Mouse (Mus musculus) stomach, embryonic 14.5 days (tissue): ENCODE measurements around the gene Zfp2. TPM values are rescaled to one million over a fixed set of nuclear protein-coding genes. Genes with fewer than 3 reads are reported as not detected.

Experiments
- polyA plus RNA-seq: library from polyadenylated mRNA; unstranded; fragments of >200 nt; fragmentation: Nextera tagmentation; extraction: Ambion mirVana; gene quantifications from 2 replicates; pipeline ENCODE4 v1.2.1, GENCODE M21; 2014

Zfp2 gene
- polyA plus RNA-seq, 1 experiment from 2014 or later: 18.7 TPM

Other genes starting within 250 kb of the Zfp2 start
- 38.0 and 40.9 TPM in 2 replicates for gene Zfp354c, start 88.4 kb downstream of the Zfp2 start, polyA plus RNA-seq
- gene Zfp879, start 74.6 kb downstream of the Zfp2 start, polyA plus RNA-seq: 0.65 and 1.0 TPM in 2 replicates
- not detected in 2 replicates for gene Grm6, start 65.5 kb downstream of the Zfp2 start, polyA plus RNA-seq
- gene Zfp454, start 28.5 kb downstream of the Zfp2 start, polyA plus RNA-seq: 8.4 and 9.9 TPM in 2 replicates
- gene Zfp354b, start 15.5 kb upstream of the Zfp2 start, polyA plus RNA-seq: 2.3 and 2.9 TPM in 2 replicates
- not detected in 2 replicates for gene 4933414I15Rik, start 27.6 kb upstream of the Zfp2 start, polyA plus RNA-seq
- gene Prop1, start 37.6 kb upstream of the Zfp2 start, polyA plus RNA-seq: not detected in 2 replicates
- gene Olfr1378, start 50.4 kb upstream of the Zfp2 start, polyA plus RNA-seq: not detected in 2 replicates
- gene Olfr1377, start 65.8 kb upstream of the Zfp2 start, polyA plus RNA-seq: not detected in 2 replicates
- gene Olfr51, start 87.4 kb upstream of the Zfp2 start, polyA plus RNA-seq: not detected in 2 replicates
- gene Olfr54, start 98.1 kb upstream of the Zfp2 start, polyA plus RNA-seq: not detected in 2 replicates
- not detected in 2 replicates for gene Olfr1375, start 131.9 kb upstream of the Zfp2 start, polyA plus RNA-seq
- gene Zfp354a, start 143.1 kb upstream of the Zfp2 start, polyA plus RNA-seq: 8.9 and 9.0 TPM in 2 replicates